Mouse (Mus musculus) G1E (cell line): ENCODE data around the gene Pkmyt1. TPM values are rescaled to one million over a fixed set of nuclear protein-coding genes. Genes with fewer than 3 reads are reported as not detected.

Experiments
- ATAC-seq: 2 replicates; pipeline ENCODE4 v1.8.0; 2016; ENCODE audit warnings: mild to moderate bottlenecking; ENCODE audit not compliant: insufficient number of reproducible peaks, poor library complexity, low FRiP score, severe bottlenecking; ENCODE audit errors: extremely low read depth
- DNase-seq: peaks from one replicate; pipeline ENCODE4 v3.0.0; 2012; ENCODE audit warnings: low spot score
- H3K27me3 ChIP-seq: 2 replicates; pipeline ENCODE4 v1.6.1; 2012; ENCODE audit warnings: mild to moderate bottlenecking, low read length, inconsistent platforms; ENCODE audit not compliant: insufficient read depth
- H3K36me3 ChIP-seq: replicated peaks from 2 replicates; pipeline ENCODE3; 2012; ENCODE audit warnings: mild to moderate bottlenecking, inconsistent platforms
- H3K4me1 ChIP-seq: 2 replicates; pipeline ENCODE4 v1.6.1; 2012; ENCODE audit warnings: low read depth, low read length, inconsistent platforms, mixed read lengths; ENCODE audit not compliant: insufficient read depth
- H3K4me3 ChIP-seq: 2 replicates; pipeline ENCODE4 v1.5.1; 2012; ENCODE audit warnings: low read depth, mild to moderate bottlenecking, inconsistent platforms, low read length, moderate library complexity, mixed read lengths
- H3K9me3 ChIP-seq: replicated peaks from 2 replicates; pipeline ENCODE4 v1.6.1; 2012; ENCODE audit warnings: inconsistent platforms
- CTCF ChIP-seq: IDR thresholded peaks from 2 replicates; pipeline ENCODE4 v1.5.1; 2012; ENCODE audit warnings: low read depth, low read length, inconsistent platforms, mixed read lengths
- GATA1 ChIP-seq: IDR thresholded peaks from 2 replicates; pipeline ENCODE4 v1.6.1; 2012; ENCODE audit warnings: borderline replicate concordance, low read length, inconsistent platforms, mixed read lengths
- GATA2 ChIP-seq: IDR thresholded peaks from 2 replicates; pipeline ENCODE4 v1.6.1; 2012; ENCODE audit warnings: low read depth, low read length, inconsistent platforms, borderline replicate concordance
- POLR2AphosphoS5 ChIP-seq: IDR thresholded peaks from 2 replicates; pipeline ENCODE4 v1.6.1; 2012; ENCODE audit warnings: low read depth, low read length, inconsistent platforms; ENCODE audit not compliant: insufficient replicate concordance
- TAL1 ChIP-seq: conservative IDR thresholded peaks from 2 replicates; pipeline ENCODE4 v1.6.1; 2012; ENCODE audit warnings: low read depth, low read length, inconsistent platforms, mixed read lengths
- polyA plus RNA-seq: library from polyadenylated mRNA; stranded (reverse); fragments of >175 nt; gene quantifications from 2 replicates; pipeline ENCODE4 v1.2.3, GENCODE M21; 2012
- total RNA-seq, 2 experiments: library from RNA; stranded (forward) in 1 of 2; stranded (reverse) in 1 of 2; fragments of 200-1000 nt in 1 of 2; fragments of >200 nt in 1 of 2; fragmentation: Nextera tagmentation in 1 of 2; gene quantifications; 2 replicates each; pipeline ENCODE4 v1.2.3; 2014 to 2017

Gene Pkmyt1
- total and polyA plus RNA-seq, 3 experiments, result 10.8 to 125 (median 33.5) TPM

DNA sequence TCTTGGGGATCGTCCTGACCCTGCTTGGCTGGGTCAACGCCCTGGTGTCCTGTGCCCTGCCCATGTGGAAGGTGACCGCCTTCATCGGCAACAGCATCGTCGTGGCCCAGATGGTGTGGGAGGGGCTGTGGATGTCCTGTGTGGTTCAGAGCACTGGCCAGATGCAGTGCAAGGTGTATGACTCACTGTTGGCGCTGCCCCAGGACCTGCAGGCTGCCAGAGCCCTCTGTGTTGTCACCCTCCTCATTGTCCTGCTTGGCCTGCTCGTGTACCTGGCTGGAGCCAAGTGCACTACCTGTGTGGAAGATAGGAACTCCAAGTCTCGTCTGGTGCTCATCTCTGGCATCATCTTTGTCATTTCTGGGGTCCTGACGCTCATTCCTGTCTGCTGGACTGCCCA lies 45.0 kb upstream of the Pkmyt1 start:
- DNase-seq, result no peak
- ATAC-seq, result no peak
- H3K36me3 ChIP-seq, result no peaks in the 10 kb centered on the region
- H3K9me3 ChIP-seq, result no peaks in the 10 kb centered on the region
- no peak overlapping the region for H3K4me3 ChIP-seq
- peaks cover 60% of the 10 kb centered on the region for H3K27me3 ChIP-seq
- H3K4me1 ChIP-seq, result peaks cover 33% of the 10 kb centered on the region
- TF ChIP-seq POLR2AphosphoS5 (no peak), TAL1 (no peak), GATA2 (no peak), CTCF (no peak), GATA1 (no peak)

DNA sequence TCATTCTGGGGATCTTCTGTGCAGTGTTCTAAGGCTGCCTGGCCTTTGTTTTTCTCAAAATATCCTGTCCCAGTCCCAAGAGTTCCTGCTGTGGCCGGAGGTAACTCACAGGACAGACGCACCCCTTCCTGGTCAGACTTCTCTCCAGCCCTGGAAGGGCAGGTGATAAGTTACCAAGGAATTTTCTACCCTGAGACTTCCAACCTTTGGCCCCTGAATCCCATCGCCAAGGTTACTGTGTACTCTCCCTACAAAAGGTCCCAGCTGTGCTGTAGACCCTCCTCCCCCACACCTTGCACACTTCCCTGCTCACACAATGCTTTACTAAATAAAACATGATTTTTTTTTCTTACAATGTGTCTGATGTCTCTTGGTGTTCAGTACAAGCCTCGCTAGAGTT lies 44.0 kb upstream of the Pkmyt1 start:
- Histone ChIP-seq H3K36me3 (no peaks in the 10 kb centered on the region), H3K9me3 (no peaks in the 10 kb centered on the region), H3K4me3 (no peak overlapping the region), H3K27me3 (peaks cover 60% of the 10 kb centered on the region), H3K4me1 (peaks cover 23% of the 10 kb centered on the region)
- TF ChIP-seq TAL1 (no peak), GATA2 (no peak), GATA1 (no peak), CTCF (no peak), POLR2AphosphoS5 (no peak)
- ATAC-seq (no peak), DNase-seq (no peak)

DNA sequence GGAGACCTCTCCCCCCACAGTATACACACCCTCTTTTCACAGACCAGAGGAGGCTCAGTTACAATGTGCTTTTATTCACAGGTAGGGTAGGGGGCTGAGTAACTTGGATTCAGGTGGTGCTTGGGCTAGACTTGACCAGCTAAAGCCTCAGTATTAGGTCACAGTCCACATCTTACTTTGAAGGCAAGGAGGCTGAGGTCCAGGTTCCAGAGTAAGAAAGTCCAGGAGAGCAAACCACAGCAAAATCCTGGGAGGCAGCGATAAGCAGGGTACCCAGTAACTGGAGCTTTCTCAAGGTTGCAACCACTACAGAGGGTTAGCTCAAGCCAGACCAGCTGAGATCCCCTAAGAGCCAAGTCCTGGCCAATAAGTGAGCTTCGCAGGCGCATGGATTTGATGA lies 43.6 kb upstream of the Pkmyt1 start:
- Histone ChIP-seq H3K4me3 (no peak overlapping the region), H3K9me3 (no peaks in the 10 kb centered on the region), H3K4me1 (peaks cover 20% of the 10 kb centered on the region), H3K36me3 (no peaks in the 10 kb centered on the region), H3K27me3 (peaks cover 60% of the 10 kb centered on the region)
- no peak for DNase-seq
- no peak for ATAC-seq
- TF ChIP-seq GATA2 (no peak), POLR2AphosphoS5 (no peak), GATA1 (no peak), TAL1 (no peak), CTCF (no peak)

DNA sequence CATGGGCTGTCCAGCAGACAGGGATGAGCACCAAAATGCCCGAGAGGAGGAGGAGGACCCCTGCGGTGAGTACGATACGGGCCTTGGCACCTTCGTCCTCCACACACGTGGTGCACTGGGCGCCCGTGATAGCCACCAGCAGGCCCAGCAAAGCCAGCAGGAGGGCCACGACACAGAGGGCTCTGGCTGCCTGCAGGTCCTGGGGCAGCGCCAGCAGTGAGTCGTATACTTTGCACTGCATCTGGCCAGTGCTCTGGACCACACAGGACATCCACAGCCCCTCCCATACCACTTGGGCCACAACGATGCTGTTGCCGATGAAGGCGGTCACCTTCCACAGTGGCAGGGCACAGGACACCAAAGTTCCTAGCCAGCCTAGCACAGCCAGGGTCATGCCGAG lies 42.9 kb upstream of the Pkmyt1 start:
- H3K36me3 ChIP-seq, result no peaks in the 10 kb centered on the region
- peaks cover 60% of the 10 kb centered on the region for H3K27me3 ChIP-seq
- no peak overlapping the region for H3K4me3 ChIP-seq
- peaks cover 13% of the 10 kb centered on the region for H3K4me1 ChIP-seq
- ATAC-seq (no peak), DNase-seq (no peak)
- no peaks in the 10 kb centered on the region for H3K9me3 ChIP-seq
- no peak for TF ChIP-seq POLR2AphosphoS5
- no peak for TF ChIP-seq GATA1
- TF ChIP-seq CTCF, result no peak
- no peak for TF ChIP-seq GATA2
- TF ChIP-seq TAL1, result no peak

DNA sequence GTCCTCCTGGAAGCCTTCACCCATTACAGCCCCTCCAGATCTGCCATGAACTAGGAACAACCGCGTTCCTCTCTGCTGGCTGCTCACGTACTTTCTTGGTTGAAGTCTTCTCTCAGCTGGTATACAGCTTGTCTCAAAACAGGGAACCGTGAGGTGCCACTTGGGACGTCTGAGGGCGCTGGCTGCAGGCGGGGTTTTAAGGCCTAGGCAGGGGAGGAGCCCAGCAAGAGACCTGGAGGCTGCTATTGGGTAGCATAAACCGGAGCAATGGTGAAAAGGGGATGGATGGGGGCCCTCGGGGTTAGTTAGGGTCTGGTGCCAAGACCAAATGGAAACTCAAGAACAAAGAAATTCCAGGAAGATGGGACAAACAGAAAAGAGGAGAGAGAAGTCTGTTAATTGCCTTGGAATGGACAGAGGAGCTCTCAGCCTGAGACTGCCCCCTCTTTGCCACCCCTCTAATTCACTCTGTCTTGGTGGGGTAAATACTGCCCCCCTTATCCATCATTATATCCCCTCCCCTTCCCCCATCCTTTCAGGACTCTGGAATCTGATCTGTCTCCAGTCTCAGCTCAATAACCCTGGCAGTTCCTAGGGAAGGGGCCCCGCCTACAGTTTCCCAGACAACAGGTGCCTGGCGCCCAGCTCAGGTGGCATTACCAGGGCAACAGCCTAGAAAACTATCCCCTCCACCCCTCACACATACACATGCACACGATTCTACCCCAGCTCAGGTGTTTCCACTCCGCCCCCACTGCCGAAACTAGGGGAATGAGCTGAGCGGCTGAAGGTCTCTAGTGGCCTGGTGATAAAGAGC lies 42.1 kb upstream of the Pkmyt1 start, which contains the start of gene Cldn9:
Gene Cldn9 (minus strand): TSS at position 171 of the 817 bp plus-strand sequence.
- no peak for ATAC-seq
- H3K27me3 ChIP-seq, result peaks cover 55% of the 10 kb centered on the region
- no peak for DNase-seq
- H3K4me3 ChIP-seq, result no peak within 1 kb of the TSS
- no peaks in the 10 kb centered on the region for H3K36me3 ChIP-seq
- H3K9me3 ChIP-seq, result no peaks in the 10 kb centered on the region
- peaks cover 10% of the 10 kb centered on the region for H3K4me1 ChIP-seq
- TF ChIP-seq CTCF, result no peak
- TF ChIP-seq GATA2, result no peak
- no peak for TF ChIP-seq POLR2AphosphoS5
- no peak for TF ChIP-seq TAL1
- no peak for TF ChIP-seq GATA1

DNA sequence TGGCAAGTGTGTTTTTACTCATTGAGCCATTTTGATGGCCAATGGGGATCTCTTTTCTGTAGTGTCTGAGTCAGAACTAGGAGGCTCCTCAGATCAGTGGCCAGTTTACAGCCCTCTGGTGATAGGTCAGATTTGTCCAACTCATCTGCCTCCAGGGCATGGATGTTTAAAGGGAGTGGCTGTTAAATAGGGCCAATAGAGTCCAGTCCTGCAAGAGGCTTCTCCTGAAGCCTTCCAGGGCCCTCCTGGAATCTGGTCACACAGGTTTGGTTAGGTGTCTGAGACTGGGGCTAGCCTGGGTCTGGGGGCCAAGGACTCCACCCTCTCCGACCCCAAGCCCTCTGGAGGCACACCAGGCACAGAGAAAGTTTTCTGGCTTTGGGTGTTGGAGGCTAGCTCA lies 31.6 kb upstream of the Pkmyt1 start:
- no peak for ATAC-seq
- TF ChIP-seq POLR2AphosphoS5 (no peak), CTCF (no peak), GATA1 (no peak), TAL1 (no peak; the same call in 1 of the 2 replicates), GATA2 (no peak)
- no peak for DNase-seq
- no peaks in the 10 kb centered on the region for H3K9me3 ChIP-seq
- no peak overlapping the region for H3K4me3 ChIP-seq
- no peaks in the 10 kb centered on the region for H3K36me3 ChIP-seq
- peaks cover 7% of the 10 kb centered on the region for H3K4me1 ChIP-seq
- H3K27me3 ChIP-seq, result peaks cover 53% of the 10 kb centered on the region
